Mouse (Mus musculus): ENCODE measurements around the gene Adamts8. TPM values are rescaled to one million over a fixed set of nuclear protein-coding genes. Genes with fewer than 3 reads are reported as not detected.
A peak's percentile ranks its signal among the peaks of the same experiment; 100 is the strongest.

The Adamts8 gene
- polyA plus RNA-seq, 1 experiment from 2014 or later, result 4.1 TPM

- Histone ChIP-seq H3K9me3 (ENCODE audit: control insufficient read depth) (no peaks in the 10 kb centered on the region), H3K4me1 (replicated peaks; ENCODE audit: control insufficient read depth, insufficient read depth, low read length) (no peaks in the 10 kb centered on the region), H3K27ac (ENCODE audit: low read depth, low read length) (no peak overlapping the region), H3K27me3 (replicated peaks; ENCODE audit: control insufficient read depth, insufficient read depth, low read length) (no peaks in the 10 kb centered on the region), H3K9ac (ENCODE audit: low read depth, low read length) (no peak overlapping the region), H3K4me2 (replicated peaks; ENCODE audit: low read depth) (no peak overlapping the region), H3K4me3 (ENCODE audit: low read depth, low read length) (no peak overlapping the region), H3K36me3 (ENCODE audit: control insufficient read depth, insufficient read depth) (no peaks in the 10 kb centered on the region)
- TF ChIP-seq CTCF (IDR thresholded peaks at IDR 0.05; ENCODE audit: low read depth), result no peak
- 54% methylated on average over 7 of the region's 7 CpGs for WGBS
- no peak for ATAC-seq
Observed at GRCm38 (mm10) chr9:30966881-30967280, 24.5 kb downstream of the Adamts8 start.

DNA sequence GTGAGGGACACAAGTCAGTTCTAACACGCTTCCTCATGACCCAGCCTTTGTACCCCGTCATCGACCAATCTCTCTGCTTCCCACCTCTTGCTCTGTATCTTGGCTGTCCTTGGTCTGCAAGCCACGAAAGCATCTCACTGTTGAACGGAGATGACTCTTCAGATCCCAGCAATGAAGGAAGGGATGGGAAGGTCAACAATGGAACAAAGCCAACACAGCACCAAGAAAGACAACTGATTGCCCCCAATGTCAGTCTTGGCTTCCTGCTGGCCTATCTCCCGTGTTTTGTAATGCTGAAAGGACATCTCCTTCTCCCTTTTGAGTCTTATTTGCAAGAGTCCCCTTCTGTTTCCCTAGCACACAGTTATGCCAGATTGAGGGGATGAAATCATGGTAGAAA, 25.8 kb downstream of the Adamts8 start:
- no peak for TF ChIP-seq CTCF (IDR thresholded peaks at IDR 0.05; ENCODE audit: low read depth)
- WGBS, result 72% methylated on average over 6 of the region's 6 CpGs
- Histone ChIP-seq H3K27ac (ENCODE audit: low read depth, low read length) (no peak overlapping the region), H3K27me3 (replicated peaks; ENCODE audit: control insufficient read depth, insufficient read depth, low read length) (no peaks in the 10 kb centered on the region), H3K4me3 (ENCODE audit: low read depth, low read length) (no peak overlapping the region), H3K9me3 (ENCODE audit: control insufficient read depth) (no peaks in the 10 kb centered on the region), H3K9ac (ENCODE audit: low read depth, low read length) (no peak overlapping the region), H3K36me3 (ENCODE audit: control insufficient read depth, insufficient read depth) (no peaks in the 10 kb centered on the region), H3K4me1 (replicated peaks; ENCODE audit: control insufficient read depth, insufficient read depth, low read length) (no peaks in the 10 kb centered on the region), H3K4me2 (replicated peaks; ENCODE audit: low read depth) (no peak overlapping the region)
- ATAC-seq, result no peak

DNA sequence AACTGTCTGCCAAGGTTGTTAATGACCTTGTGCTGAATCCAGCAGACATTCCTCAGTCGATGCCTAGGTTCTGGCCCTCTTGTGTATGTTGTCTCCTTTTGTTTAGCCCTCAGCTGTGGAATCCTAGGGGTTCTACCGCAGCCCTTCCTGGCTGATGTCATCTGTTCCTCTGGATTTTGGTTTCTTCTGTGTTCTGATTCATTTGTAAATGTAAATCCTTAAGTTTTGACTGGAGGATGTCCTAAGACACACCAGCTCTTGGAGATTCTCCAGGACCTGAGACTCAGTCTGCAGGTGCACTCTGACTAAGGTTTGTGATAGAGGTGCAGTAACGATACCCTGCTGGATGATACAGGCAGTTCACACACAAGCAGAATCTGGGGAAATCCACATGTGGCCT, 27.6 kb downstream of the Adamts8 start:
- no peak overlapping the region for H3K27ac ChIP-seq (ENCODE audit: low read depth, low read length)
- WGBS, result 56% methylated on average over 3 of the region's 3 CpGs
- H3K9me3 ChIP-seq (ENCODE audit: control insufficient read depth), result no peaks in the 10 kb centered on the region
- H3K4me1 ChIP-seq (replicated peaks; ENCODE audit: control insufficient read depth, insufficient read depth, low read length), result no peaks in the 10 kb centered on the region
- no peak overlapping the region for H3K4me3 ChIP-seq (ENCODE audit: low read depth, low read length)
- no peaks in the 10 kb centered on the region for H3K36me3 ChIP-seq (ENCODE audit: control insufficient read depth, insufficient read depth)
- H3K27me3 ChIP-seq (replicated peaks; ENCODE audit: control insufficient read depth, insufficient read depth, low read length), result no peaks in the 10 kb centered on the region
- TF ChIP-seq CTCF (IDR thresholded peaks at IDR 0.05; ENCODE audit: low read depth), result no peak
- H3K9ac ChIP-seq (ENCODE audit: low read depth, low read length), result no peak overlapping the region
- H3K4me2 ChIP-seq (replicated peaks; ENCODE audit: low read depth), result no peak overlapping the region
- no peak for ATAC-seq

- no peaks in the 10 kb centered on the region for H3K36me3 ChIP-seq (ENCODE audit: control insufficient read depth, insufficient read depth)
- no peak overlapping the region for H3K27ac ChIP-seq (ENCODE audit: low read depth, low read length)
- no peaks in the 10 kb centered on the region for H3K9me3 ChIP-seq (ENCODE audit: control insufficient read depth)
- peak; percentile 64 for TF ChIP-seq CTCF (IDR thresholded peaks at IDR 0.05; ENCODE audit: low read depth)
- H3K4me2 ChIP-seq (replicated peaks; ENCODE audit: low read depth), result no peak overlapping the region
- H3K4me3 ChIP-seq (ENCODE audit: low read depth, low read length), result no peak overlapping the region
- no peaks in the 10 kb centered on the region for H3K27me3 ChIP-seq (replicated peaks; ENCODE audit: control insufficient read depth, insufficient read depth, low read length)
- WGBS, result 49% methylated on average over 4 of the region's 4 CpGs
- H3K4me1 ChIP-seq (replicated peaks; ENCODE audit: control insufficient read depth, insufficient read depth, low read length), result no peaks in the 10 kb centered on the region
- no peak overlapping the region for H3K9ac ChIP-seq (ENCODE audit: low read depth, low read length)
- no peak for ATAC-seq
Observed at GRCm38 (mm10) chr9:30971967-30972366, 29.6 kb downstream of the Adamts8 start.

DNA sequence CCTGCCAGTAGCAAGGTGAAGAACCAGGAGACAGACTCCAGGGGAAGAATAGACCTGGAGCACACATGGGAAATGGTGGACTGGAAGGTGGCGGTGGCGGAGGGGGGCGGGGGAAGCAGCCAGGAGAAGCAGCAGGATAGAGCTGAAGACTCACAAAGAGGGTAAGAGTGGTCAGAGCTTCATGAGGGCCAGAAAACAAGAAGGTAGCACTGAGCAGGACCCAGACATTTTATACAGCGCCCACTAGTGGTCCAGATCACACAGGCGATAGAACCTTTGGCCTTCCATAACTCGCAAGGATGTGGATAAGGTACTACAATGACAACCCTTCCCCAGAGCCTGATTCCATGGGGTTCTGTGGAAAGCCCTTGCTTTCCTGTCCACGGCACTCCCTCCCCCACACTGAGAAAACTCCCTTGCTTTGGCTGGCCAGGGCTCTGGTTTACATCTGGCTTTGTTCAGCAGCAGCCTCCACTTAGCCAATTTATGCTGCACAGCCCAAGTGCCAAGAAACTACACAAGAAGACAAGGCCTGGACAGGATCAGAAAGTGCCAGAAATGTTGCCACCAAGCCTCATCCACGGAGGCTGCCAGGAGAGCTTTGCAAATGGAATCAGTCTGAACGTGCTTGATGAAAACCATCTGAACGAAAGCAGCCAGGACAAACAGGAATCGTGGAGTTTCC, 34.1 kb downstream of the Adamts8 start:
- 0 out of 2 replicates have a peak, but pooled peaks cover 3% of the 10 kb centered on the region for H3K4me1 ChIP-seq (replicated peaks; ENCODE audit: control insufficient read depth, insufficient read depth, low read length)
- peak; percentile 8; the same call in 1 of the 2 replicates for ATAC-seq
- no peak overlapping the region for H3K4me2 ChIP-seq (replicated peaks; ENCODE audit: low read depth)
- 63% methylated on average over 11 of the region's 11 CpGs for WGBS
- peak; percentile 48 for TF ChIP-seq CTCF (IDR thresholded peaks at IDR 0.05; ENCODE audit: low read depth)
- no peak overlapping the region for H3K4me3 ChIP-seq (ENCODE audit: low read depth, low read length)
- no peaks in the 10 kb centered on the region for H3K9me3 ChIP-seq (ENCODE audit: control insufficient read depth)
- H3K9ac ChIP-seq (ENCODE audit: low read depth, low read length), result no peak overlapping the region
- no peaks in the 10 kb centered on the region for H3K36me3 ChIP-seq (ENCODE audit: control insufficient read depth, insufficient read depth)
- H3K27ac ChIP-seq (ENCODE audit: low read depth, low read length), result no peak overlapping the region; the same call in 1 of the 2 replicates
- H3K27me3 ChIP-seq (replicated peaks; ENCODE audit: control insufficient read depth, insufficient read depth, low read length), result no peaks in the 10 kb centered on the region

- no peak for ATAC-seq
- H3K4me2 ChIP-seq (replicated peaks; ENCODE audit: low read depth), result no peak overlapping the region
- WGBS, result 52% methylated on average over 2 of the region's 2 CpGs
- no peaks in the 10 kb centered on the region for H3K27me3 ChIP-seq (replicated peaks; ENCODE audit: control insufficient read depth, insufficient read depth, low read length)
- H3K4me3 ChIP-seq (ENCODE audit: low read depth, low read length), result no peak overlapping the region
- H3K4me1 ChIP-seq (replicated peaks; ENCODE audit: control insufficient read depth, insufficient read depth, low read length), result 0 out of 2 replicates have a peak, but pooled peaks cover 3% of the 10 kb centered on the region
- no peaks in the 10 kb centered on the region for H3K36me3 ChIP-seq (ENCODE audit: control insufficient read depth, insufficient read depth)
- no peak overlapping the region for H3K9ac ChIP-seq (ENCODE audit: low read depth, low read length)
- no peak overlapping the region for H3K27ac ChIP-seq (ENCODE audit: low read depth, low read length)
- TF ChIP-seq CTCF (IDR thresholded peaks at IDR 0.05; ENCODE audit: low read depth), result peak; percentile 52
- no peaks in the 10 kb centered on the region for H3K9me3 ChIP-seq (ENCODE audit: control insufficient read depth)
Observed at GRCm38 (mm10) chr9:30980467-30980866, 38.1 kb downstream of the Adamts8 start.

All from intestine, postnatal 0 days (tissue).